Mouse (Mus musculus) liver, embryonic 15.5 days (tissue): ENCODE measurements around the gene Dhx58. TPM values are rescaled to one million over a fixed set of nuclear protein-coding genes. Genes with fewer than 3 reads are reported as not detected.

Source experiments
- polyA plus RNA-seq: library from polyadenylated mRNA; unstranded; fragments of >200 nt; fragmentation: Nextera tagmentation; extraction: Ambion mirVana; gene quantifications from 2 replicates; pipeline ENCODE4 v1.2.1, GENCODE M21; 2015

Dhx58 gene
- polyA plus RNA-seq, 1 experiment from 2014 or later: 2.7 TPM

Other genes starting within 250 kb of the Dhx58 start
- 1.6 and 2.2 TPM in 2 replicates for gene Klhl11, start 231.5 kb downstream of the Dhx58 start, polyA plus RNA-seq
- gene Acly, start 176.3 kb downstream of the Dhx58 start, polyA plus RNA-seq: 103 and 111 TPM in 2 replicates
- 0.07 and 0.14 TPM in 2 replicates for gene Ttc25, start 158.7 kb downstream of the Dhx58 start, polyA plus RNA-seq
- 14.2 and 15.1 TPM in 2 replicates for gene Cnp, start 129.4 kb downstream of the Dhx58 start, polyA plus RNA-seq
- gene Nkiras2, start 85.0 kb downstream of the Dhx58 start, polyA plus RNA-seq: 18.8 and 19.2 TPM in 2 replicates
- gene Dnajc7, start 84.1 kb downstream of the Dhx58 start, polyA plus RNA-seq: 61.0 and 66.8 TPM in 2 replicates
- not detected in 2 replicates for gene Zfp385c, start 11.8 kb downstream of the Dhx58 start, polyA plus RNA-seq
- 13.2 and 14.1 TPM in 2 replicates for gene Kat2a, start 8.2 kb upstream of the Dhx58 start, polyA plus RNA-seq
- gene Hspb9, start 9.6 kb upstream of the Dhx58 start, polyA plus RNA-seq: 0.24 TPM in 1 of 2 replicates, not detected in the other
- gene Rab5c, start 33.9 kb upstream of the Dhx58 start, polyA plus RNA-seq: 19.2 and 20.2 TPM in 2 replicates
- not detected in 2 replicates for gene Kcnh4, start 55.7 kb upstream of the Dhx58 start, polyA plus RNA-seq
- not detected in 2 replicates for gene Hcrt, start 58.7 kb upstream of the Dhx58 start, polyA plus RNA-seq
- 1.5 and 1.9 TPM in 2 replicates for gene Ghdc, start 66.7 kb upstream of the Dhx58 start, polyA plus RNA-seq
- 20.6 and 22.5 TPM in 2 replicates for gene Stat5b, start 146.5 kb upstream of the Dhx58 start, polyA plus RNA-seq
- 8.2 and 8.7 TPM in 2 replicates for gene Stat5a, start 155.1 kb upstream of the Dhx58 start, polyA plus RNA-seq
- 35.5 and 40.0 TPM in 2 replicates for gene Stat3, start 235.3 kb upstream of the Dhx58 start, polyA plus RNA-seq